15 mouse cellular contexts compared by ENCODE assay signal in the genomic region with DNA sequence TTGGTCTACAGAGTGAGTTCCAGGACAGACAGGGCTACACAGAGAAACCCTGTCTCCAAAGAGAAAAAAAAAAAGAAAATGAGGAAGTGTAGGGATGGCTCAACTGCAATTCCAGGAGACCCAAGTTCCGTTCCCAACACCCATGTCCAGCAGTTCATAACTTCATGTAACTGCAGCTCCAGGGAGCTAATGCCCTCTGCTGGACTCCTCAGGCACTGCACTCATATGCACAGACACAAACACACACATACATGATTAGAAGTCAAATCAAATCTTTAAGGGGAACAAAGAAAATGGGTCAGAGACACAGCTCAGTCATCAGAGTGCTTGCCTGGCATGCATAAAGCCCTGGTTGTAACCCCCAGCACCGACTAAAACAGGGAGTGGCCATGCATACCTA. TPM values are rescaled to one million over a fixed set of nuclear protein-coding genes. Genes with fewer than 3 reads are reported as not detected.
DNase-seq lines count a peak whose midpoint lies in the region; TF ChIP-seq lines count a peak whose summit lies in the region.
"Had no signal": no experiment of that assay in that cellular context is flagged by ENCODE, and none has a peak within 500 bp of the region (broad histone marks: within the 10 kb centered on the region; RNA-seq: fewer than 3 reads in every experiment).

No protein-coding gene starts in this region.

- TF ChIP-seq EP300 in heart, adult 2 months (IDR thresholded peaks at IDR 0.05; ENCODE audit: insufficient read depth, low read depth, low read length), result no peak

- H3K9ac ChIP-seq in heart, adult 2 months (ENCODE audit: low read depth, low read length), result no peak overlapping the region
- H3K9ac ChIP-seq: forebrain, embryonic 12.5 days had no signal

- intact Hi-C loops in heart, adult 2 months (cut with DNase I), result no loop called here

- peaks cover 10% of the 10 kb centered on the region; the same call in 1 of the 2 replicates for H3K9me3 ChIP-seq in embryonic facial prominence, embryonic 10.5 days

- TF ChIP-seq CTCF in heart, adult 2 months (IDR thresholded peaks at IDR 0.05), result peak; percentile 61
- peak; percentile 30; the same call in 1 of the 2 replicates for TF ChIP-seq CTCF in lung, adult 2 months (IDR thresholded peaks at IDR 0.05; ENCODE audit: insufficient read depth, low read length)
- peak; percentile 31; the same call in 1 of the 2 replicates for TF ChIP-seq CTCF in bone marrow macrophage, adult 2 months (IDR thresholded peaks at IDR 0.05; ENCODE audit: low read depth, low read length)

- no peak for DNase-seq in heart, adult 2 months
- no peak for DNase-seq in heart, adult 8-10 months (ENCODE audit: low spot score)
- DNase-seq in lung, adult 2 months, result no peak
- DNase-seq in lung, postnatal 10 days, result no peak
- peak; percentile 29 for DNase-seq in splenic B cell, adult 2 months (ENCODE audit: low read depth, low spot score)
- DNase-seq in embryonic facial prominence, embryonic 10.5 days (ENCODE audit: low spot score), result no peak
- DNase-seq in spleen, postnatal 36 days (ENCODE audit: low spot score in 2 of 2), result no peak
- DNase-seq: cerebellum, postnatal 36 days; heart, postnatal 4 days; kidney, postnatal 14 days; lung, postnatal 14 days had no signal

- H3K4me1 ChIP-seq in heart, adult 2 months (ENCODE audit: control insufficient read depth, insufficient read depth, low read length), result peaks cover 25% of the 10 kb centered on the region
- H3K4me1 ChIP-seq in lung, adult 2 months (ENCODE audit: control insufficient read depth, insufficient read depth, low read length), result peaks cover 27% of the 10 kb centered on the region
- peaks cover 38% of the 10 kb centered on the region for H3K4me1 ChIP-seq in bone marrow macrophage, adult 2 months (ENCODE audit: control insufficient read depth, insufficient read depth, low read length)
- H3K4me1 ChIP-seq in embryonic facial prominence, embryonic 10.5 days, result peaks cover 25% of the 10 kb centered on the region

- H3K36me3 ChIP-seq in heart, adult 2 months (ENCODE audit: control insufficient read depth, insufficient read depth, low read length), result no peaks in the 10 kb centered on the region
- no peaks in the 10 kb centered on the region for H3K36me3 ChIP-seq in splenic B cell, adult 2 months (ENCODE audit: control insufficient read depth, insufficient read depth, low read length, poor library complexity, severe bottlenecking)
- peaks cover 62% of the 10 kb centered on the region for H3K36me3 ChIP-seq in embryonic facial prominence, embryonic 10.5 days (replicated peaks)

- H3K27ac ChIP-seq in heart, adult 2 months, result no peak overlapping the region; the same call in 1 of the 2 replicates
- H3K27ac ChIP-seq in bone marrow macrophage, adult 2 months (ENCODE audit: insufficient read depth, low read depth, low read length), result no peak overlapping the region
- H3K27ac ChIP-seq in embryonic facial prominence, embryonic 10.5 days (replicated peaks), result no peak overlapping the region
- H3K27ac ChIP-seq: forebrain, embryonic 12.5 days; midbrain, embryonic 10.5 days had no signal

- no peak for TF ChIP-seq POLR2A in heart, adult 2 months (IDR thresholded peaks at IDR 0.05; ENCODE audit: insufficient read depth, low read depth, low read length)
- TF ChIP-seq POLR2A in lung, adult 2 months (IDR thresholded peaks at IDR 0.05; ENCODE audit: borderline replicate concordance, extremely low read depth, low read depth, low read length), result no peak
- no peak for TF ChIP-seq POLR2A in bone marrow macrophage, adult 2 months (IDR thresholded peaks at IDR 0.05; ENCODE audit: borderline replicate concordance, low read depth, low read length)

- 93% methylated on average over 2 of the region's 2 CpGs for WGBS in heart, adult 2 months
- 99% methylated on average over 2 of the region's 2 CpGs for WGBS in lung, adult 2 months
- WGBS in embryonic facial prominence, embryonic 10.5 days, result 92% methylated on average over 2 of the region's 2 CpGs

- H3K4me3 ChIP-seq in heart, adult 2 months, result no peak overlapping the region
- H3K4me3 ChIP-seq in lung, adult 2 months (replicated peaks; ENCODE audit: extremely low read depth, low read depth, low read length), result no peak overlapping the region
- H3K4me3 ChIP-seq in bone marrow macrophage, adult 2 months (ENCODE audit: insufficient read depth, low read length), result no peak overlapping the region
- no peak overlapping the region for H3K4me3 ChIP-seq in embryonic facial prominence, embryonic 10.5 days
- H3K4me3 ChIP-seq: forebrain, embryonic 12.5 days; midbrain, embryonic 10.5 days; myocyte had no signal

- peaks cover 8% of the 10 kb centered on the region for H3K79me2 ChIP-seq in heart, adult 2 months (replicated peaks; ENCODE audit: control insufficient read depth, insufficient read depth, low read length)

- no peaks in the 10 kb centered on the region for H3K27me3 ChIP-seq in heart, adult 2 months (ENCODE audit: control insufficient read depth, insufficient read depth, low read length)
- no peaks in the 10 kb centered on the region for H3K27me3 ChIP-seq in splenic B cell, adult 2 months (ENCODE audit: control insufficient read depth, insufficient read depth, low read length, poor library complexity, severe bottlenecking)
- H3K27me3 ChIP-seq in embryonic facial prominence, embryonic 10.5 days (replicated peaks; ENCODE audit: low read depth, poor library complexity, severe bottlenecking), result no peaks in the 10 kb centered on the region
- H3K27me3 ChIP-seq: forebrain, embryonic 12.5 days had no signal

RNA-seq across cellular contexts. Expression of gene Lrp5, which starts 13.2 kb away (rescaled TPM):
- 10 to 100 TPM; 52.2 to 56.5 TPM for total RNA-seq in heart, adult 2 months (2021)
- 35.0 and 36.3 TPM in 2 replicates for polyA plus RNA-seq in heart, adult 2 months (2012; rRNA removed)
- 10 to 100 TPM; 48.9 to 52.9 (median 50.7) TPM for total RNA-seq in heart, adult 8-10 months (2022)
- 85.8 and 87.8 TPM in 2 replicates for polyA plus RNA-seq in lung, adult 2 months (2012; rRNA removed)
- 17.0 and 24.2 TPM in 2 replicates for polyA plus RNA-seq in bone marrow macrophage, adult 2 months (2012; ENCODE audit: insufficient read depth, insufficient read length, missing spikeins)
- polyA plus RNA-seq in embryonic facial prominence, embryonic 10.5 days (2016; fragmentation: Nextera tagmentation; extraction: Ambion mirVana), result 5.5 and 5.6 TPM in 2 replicates

RNA-seq across cellular contexts. Expression of gene 1810055G02Rik, which starts 34.9 kb away (rescaled TPM):
- 1 to 10 TPM; 8.1 to 8.3 TPM for total RNA-seq in heart, adult 2 months (2021)
- 17.9 and 23.3 TPM in 2 replicates for polyA plus RNA-seq in heart, adult 2 months (2012; rRNA removed)
- 1 to 10 TPM; 5.5 to 8.2 (median 6.5) TPM for total RNA-seq in heart, adult 8-10 months (2022)
- 36.3 and 41.4 TPM in 2 replicates for polyA plus RNA-seq in lung, adult 2 months (2012; rRNA removed)
- polyA plus RNA-seq in bone marrow macrophage, adult 2 months (2012; ENCODE audit: insufficient read depth, insufficient read length, missing spikeins), result 5.6 and 7.2 TPM in 2 replicates
- polyA plus RNA-seq in embryonic facial prominence, embryonic 10.5 days (2016; fragmentation: Nextera tagmentation; extraction: Ambion mirVana), result 46.4 and 46.5 TPM in 2 replicates
